Mouse (Mus musculus) limb, embryonic 15.5 days (tissue): ENCODE data around the gene Hist1h4c. TPM values are rescaled to one million over a fixed set of nuclear protein-coding genes. Genes with fewer than 3 reads are reported as not detected.

Source experiments
- ATAC-seq: fragments of 200-750 bp; cut with Nextera tagmentation; 2 replicates; pipeline ENCODE4 v1.8.0; 2017; ENCODE audit warnings: low read depth, moderate TSS enrichment; ENCODE audit not compliant: insufficient number of reproducible peaks, low FRiP score, low TSS enrichment
- H3K27ac ChIP-seq: fragments of 300-500 bp; sonication (generic); 2 replicates; pipeline ENCODE4 v1.5.1; 2015; ENCODE audit warnings: moderate library complexity, mild to moderate bottlenecking, inconsistent platforms
- H3K27me3 ChIP-seq: fragments of 300-500 bp; sonication (generic); 2 replicates; pipeline ENCODE4 v1.6.1; 2015; ENCODE audit warnings: inconsistent platforms
- H3K36me3 ChIP-seq: fragments of 300-500 bp; sonication (generic); 2 replicates; pipeline ENCODE4 v1.6.1; 2015; ENCODE audit warnings: inconsistent platforms
- H3K4me1 ChIP-seq: fragments of 300-500 bp; sonication (generic); 2 replicates; pipeline ENCODE4 v1.6.1; 2015; ENCODE audit warnings: inconsistent platforms
- H3K4me2 ChIP-seq: fragments of 300-500 bp; sonication (generic); 2 replicates; pipeline ENCODE4 v1.6.1; 2015; ENCODE audit warnings: mild to moderate bottlenecking, inconsistent platforms
- H3K4me3 ChIP-seq: fragments of 300-500 bp; sonication (generic); 2 replicates; pipeline ENCODE4 v1.5.1; 2015; ENCODE audit warnings: mild to moderate bottlenecking, inconsistent platforms
- H3K9ac ChIP-seq: fragments of 300-500 bp; sonication (generic); 2 replicates; pipeline ENCODE4 v1.6.1; 2015; ENCODE audit warnings: inconsistent platforms
- H3K9me3 ChIP-seq: fragments of 300-500 bp; sonication (generic); 2 replicates; pipeline ENCODE4 v1.6.1; 2016; ENCODE audit warnings: inconsistent platforms
- WGBS: fragments of 180-500 bp; shearing (Covaris S2); methylation state at CpG from one replicate; pipeline ENCODE4 v1.1.7; 2015; 5-methylcytosine and 5-hydroxymethylcytosine counted together
- polyA plus RNA-seq: library from polyadenylated mRNA; unstranded; fragments of >200 nt; fragmentation: Nextera tagmentation; extraction: Ambion mirVana; gene quantifications from 2 replicates; pipeline ENCODE4 v1.2.1, GENCODE M21; 2015

The Hist1h4c gene
- polyA plus RNA-seq, 1 experiment from 2014 or later, result 4.0 TPM

DNA sequence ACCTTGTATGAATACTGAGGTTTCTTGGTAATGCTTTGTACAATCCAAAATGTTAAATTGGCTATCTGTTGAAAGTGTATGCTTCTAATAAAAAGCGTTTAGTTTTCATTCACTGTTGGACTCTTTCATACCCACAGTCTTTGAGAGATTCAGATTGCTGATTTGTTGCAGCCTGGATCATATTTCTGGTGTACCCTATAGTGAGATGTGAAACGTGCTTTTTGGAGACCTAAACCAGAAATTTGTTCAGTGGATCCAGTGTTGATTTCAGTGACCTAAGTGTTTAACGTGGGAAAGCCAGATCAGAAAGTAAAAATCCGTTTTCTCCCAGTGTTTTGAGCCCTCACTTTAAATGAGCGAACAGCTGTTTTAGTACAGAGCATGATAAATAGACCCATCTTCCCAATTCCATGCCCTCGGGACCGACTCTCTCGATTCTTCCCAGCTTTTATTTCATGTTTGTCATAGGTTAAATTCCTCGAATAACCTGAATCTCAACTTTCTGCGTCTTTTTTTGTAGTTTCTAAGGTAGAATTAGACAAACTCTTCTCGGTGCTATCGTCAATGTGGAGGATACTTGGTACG lies 42.1 kb upstream of the Hist1h4c start:
- 23% methylated on average over 13 of the region's 13 CpGs for WGBS
- ATAC-seq, result no peak
- Histone ChIP-seq H3K9ac (peak overlapping the region; percentile 61), H3K4me3 (peak overlapping the region; percentile 57), H3K9me3 (no peaks in the 10 kb centered on the region), H3K27me3 (no peaks in the 10 kb centered on the region), H3K4me1 (peaks cover 11% of the 10 kb centered on the region; the same call in 1 of the 2 replicates), H3K36me3 (no peaks in the 10 kb centered on the region), H3K4me2 (peak overlapping the region; percentile 93), H3K27ac (peak overlapping the region; percentile 98)

DNA sequence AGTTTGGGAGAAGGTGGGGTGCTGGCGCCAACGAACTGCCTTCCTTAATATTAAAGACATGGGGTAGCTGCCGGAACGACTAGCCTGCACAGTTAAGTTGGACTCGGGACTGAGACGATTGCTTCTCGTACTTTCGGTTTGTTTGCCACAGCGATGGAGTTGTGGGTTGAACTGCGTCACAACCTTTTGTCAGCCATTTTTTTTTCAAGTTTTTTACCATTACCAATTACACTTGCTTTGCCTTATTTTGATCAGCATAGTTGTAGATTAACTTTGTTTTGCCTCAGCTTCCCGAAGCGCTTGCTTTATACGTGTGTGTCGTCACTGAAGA lies 41.6 kb upstream of the Hist1h4c start:
- peak overlapping the region; percentile 93 for H3K4me2 ChIP-seq
- H3K9ac ChIP-seq, result peak overlapping the region; percentile 61
- H3K4me3 ChIP-seq, result peak overlapping the region; percentile 57
- WGBS, result under 1% methylated on average over 14 of the region's 14 CpGs
- peaks cover 11% of the 10 kb centered on the region; the same call in 1 of the 2 replicates for H3K4me1 ChIP-seq
- ATAC-seq, result peak; percentile 26
- no peaks in the 10 kb centered on the region for H3K9me3 ChIP-seq
- no peaks in the 10 kb centered on the region for H3K36me3 ChIP-seq
- peak overlapping the region; percentile 98 for H3K27ac ChIP-seq
- H3K27me3 ChIP-seq, result no peaks in the 10 kb centered on the region

DNA sequence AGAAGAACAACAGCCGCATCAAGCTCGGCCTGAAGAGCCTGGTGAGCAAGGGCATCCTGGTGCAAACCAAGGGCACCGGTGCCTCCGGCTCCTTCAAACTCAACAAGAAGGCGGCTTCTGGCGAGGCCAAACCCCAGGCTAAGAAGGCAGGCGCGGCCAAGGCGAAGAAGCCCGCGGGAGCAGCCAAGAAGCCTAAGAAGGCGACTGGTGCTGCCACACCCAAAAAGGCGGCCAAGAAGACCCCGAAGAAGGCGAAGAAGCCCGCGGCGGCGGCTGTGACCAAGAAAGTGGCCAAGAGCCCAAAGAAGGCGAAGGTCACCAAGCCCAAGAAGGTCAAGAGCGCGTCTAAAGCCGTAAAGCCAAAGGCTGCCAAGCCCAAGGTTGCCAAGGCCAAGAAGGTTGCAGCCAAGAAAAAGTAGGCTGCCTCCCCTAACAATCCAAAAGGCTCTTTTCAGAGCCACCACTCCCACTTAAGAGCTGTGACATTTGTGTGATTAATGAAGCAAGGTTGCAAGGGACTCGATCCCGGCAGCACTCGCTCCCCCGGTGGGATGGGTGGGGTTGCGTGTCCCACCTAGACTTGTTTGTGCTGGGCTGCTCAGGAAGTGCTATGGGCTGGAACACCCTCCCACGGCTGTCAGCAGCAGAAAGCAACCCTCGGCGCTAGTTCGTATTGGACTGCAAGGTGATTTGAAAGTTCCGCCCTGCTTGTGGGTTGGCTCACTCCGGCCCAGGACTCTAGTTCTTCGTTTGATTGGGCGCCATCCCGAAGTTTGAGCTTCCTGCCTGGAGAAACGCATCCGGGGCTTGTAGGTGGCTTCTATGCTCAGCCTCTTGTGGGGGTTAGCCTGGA lies 41.0 kb upstream of the Hist1h4c start:
- Histone ChIP-seq H3K4me2 (peak overlapping the region; percentile 93), H3K9ac (peak overlapping the region; percentile 61), H3K27ac (peak overlapping the region; percentile 98), H3K9me3 (no peaks in the 10 kb centered on the region), H3K27me3 (no peaks in the 10 kb centered on the region), H3K4me3 (peak overlapping the region; percentile 57), H3K36me3 (no peaks in the 10 kb centered on the region), H3K4me1 (peaks cover 11% of the 10 kb centered on the region; the same call in 1 of the 2 replicates)
- WGBS, result under 1% methylated on average over 39 of the region's 39 CpGs
- ATAC-seq, result peak; percentile 94

DNA sequence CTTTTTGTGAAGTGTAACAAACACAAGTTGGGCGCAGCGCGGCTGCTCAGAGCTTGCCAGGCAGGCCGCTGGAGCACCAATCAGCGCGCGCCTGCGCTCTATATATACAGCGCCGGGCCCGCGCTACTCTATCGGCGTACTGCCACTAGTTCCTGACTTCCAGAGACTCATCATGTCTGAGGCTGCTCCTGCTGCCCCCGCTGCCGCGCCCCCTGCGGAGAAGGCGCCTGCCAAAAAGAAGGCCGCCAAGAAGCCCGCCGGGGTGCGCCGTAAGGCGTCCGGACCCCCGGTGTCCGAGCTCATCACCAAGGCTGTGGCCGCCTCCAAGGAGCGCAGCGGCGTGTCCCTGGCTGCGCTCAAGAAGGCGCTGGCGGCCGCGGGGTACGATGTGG lies 40.4 kb upstream of the Hist1h4c start, which contains the start of gene Hist1h1c:
Gene Hist1h1c, plus strand, starts transcription at position 132 of the 392 bp plus-strand sequence.
- H3K4me2 ChIP-seq, result peak within 1 kb of the TSS; percentile 93
- peak within 1 kb of the TSS; percentile 57 for H3K4me3 ChIP-seq
- whole genome bisulfite sequencing, result under 1% methylated on average over 38 of the region's 38 CpGs
- H3K27ac ChIP-seq, result peak within 1 kb of the TSS; percentile 98
- H3K9me3 ChIP-seq, result no peaks in the 10 kb centered on the region
- peak; percentile 92 for ATAC-seq
- no peaks in the 10 kb centered on the region for H3K36me3 ChIP-seq
- peaks cover 11% of the 10 kb centered on the region; the same call in 1 of the 2 replicates for H3K4me1 ChIP-seq
- no peaks in the 10 kb centered on the region for H3K27me3 ChIP-seq
- H3K9ac ChIP-seq, result peak within 1 kb of the TSS; percentile 61

DNA sequence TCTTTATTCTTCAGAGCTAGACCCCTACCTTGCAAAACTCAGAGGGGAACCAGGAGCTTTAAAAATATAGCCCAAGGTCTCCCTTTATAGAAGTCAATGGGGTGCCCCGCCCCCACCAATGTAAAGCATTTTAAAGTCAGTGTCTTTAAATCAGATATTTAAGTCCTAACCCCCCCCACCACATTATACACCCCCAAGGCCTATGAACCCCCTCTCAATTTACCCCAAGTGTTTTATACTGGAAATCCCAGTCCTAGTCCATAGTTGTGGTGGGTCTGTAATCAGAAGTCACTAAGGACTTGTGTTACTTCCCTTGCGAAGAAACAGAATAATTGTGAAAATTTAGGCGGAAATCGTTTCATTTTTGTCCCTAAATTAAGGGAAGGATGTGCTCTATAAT lies 39.8 kb upstream of the Hist1h4c start:
- Histone ChIP-seq H3K9me3 (no peaks in the 10 kb centered on the region), H3K27me3 (no peaks in the 10 kb centered on the region), H3K27ac (peak overlapping the region; percentile 98), H3K4me2 (peak overlapping the region; percentile 93), H3K4me3 (peak overlapping the region; percentile 57), H3K9ac (no peak overlapping the region), H3K4me1 (peaks cover 11% of the 10 kb centered on the region; the same call in 1 of the 2 replicates), H3K36me3 (no peaks in the 10 kb centered on the region)
- no peak for ATAC-seq
- 26% methylated on average over 4 of the region's 4 CpGs for WGBS

DNA sequence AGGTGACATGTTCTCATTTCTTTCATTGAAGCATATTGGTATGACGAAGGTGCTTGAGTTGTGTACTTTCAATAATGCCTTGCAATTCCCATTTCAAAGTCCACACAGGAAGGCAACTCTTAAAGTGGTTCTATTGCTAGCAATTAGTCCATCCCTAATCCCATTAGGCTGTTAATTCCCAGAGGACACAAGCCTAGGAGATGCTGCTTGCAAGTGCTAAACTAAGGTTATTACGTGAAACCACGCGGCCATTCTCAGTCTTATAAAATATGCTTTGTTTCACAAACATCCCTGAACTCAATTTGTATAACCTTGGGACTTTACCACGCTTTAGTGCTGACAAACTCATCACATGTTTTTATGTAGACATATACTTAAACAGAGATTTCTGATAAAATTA lies 38.8 kb upstream of the Hist1h4c start:
- peaks cover 11% of the 10 kb centered on the region; the same call in 1 of the 2 replicates for H3K4me1 ChIP-seq
- H3K27ac ChIP-seq, result no peak overlapping the region
- no peaks in the 10 kb centered on the region for H3K27me3 ChIP-seq
- H3K4me3 ChIP-seq, result no peak overlapping the region
- H3K9ac ChIP-seq, result no peak overlapping the region
- no peak overlapping the region for H3K4me2 ChIP-seq
- no peaks in the 10 kb centered on the region for H3K9me3 ChIP-seq
- no peaks in the 10 kb centered on the region for H3K36me3 ChIP-seq
- no peak for ATAC-seq
- WGBS, result 85% methylated on average over 5 of the region's 5 CpGs

DNA sequence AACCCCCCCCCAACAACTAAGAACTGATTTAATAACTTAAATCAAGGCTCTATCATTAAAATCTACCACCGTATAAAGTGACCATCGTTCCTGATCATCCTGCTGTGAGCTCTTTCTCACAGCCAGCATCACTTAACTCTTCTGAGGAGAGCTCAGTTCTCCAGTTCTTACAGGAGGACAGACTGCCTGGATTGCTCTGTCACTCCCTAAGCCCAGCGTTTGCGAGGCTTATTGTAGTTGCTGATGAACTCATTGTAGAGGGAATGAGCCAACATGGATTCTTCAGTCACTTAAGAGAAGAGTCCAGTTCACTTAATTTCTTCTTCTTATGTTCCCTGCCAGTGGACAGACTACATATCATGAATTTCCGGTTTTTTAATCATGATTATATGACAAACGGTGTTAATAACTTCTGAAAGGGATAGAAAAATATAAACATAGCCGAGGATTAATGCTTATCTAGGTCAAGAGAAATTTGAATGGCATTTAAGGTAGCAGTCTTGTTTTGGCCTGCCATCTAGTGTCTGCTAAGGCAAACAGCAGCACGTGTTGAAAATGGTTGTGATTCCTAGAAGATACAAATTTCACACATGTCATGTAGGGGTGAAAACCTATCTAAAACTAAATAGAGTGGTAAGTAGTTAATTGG lies 34.0 kb upstream of the Hist1h4c start:
- no peaks in the 10 kb centered on the region for H3K9me3 ChIP-seq
- WGBS, result 26% methylated on average over 8 of the region's 8 CpGs
- ATAC-seq, result no peak
- no peaks in the 10 kb centered on the region for H3K36me3 ChIP-seq
- no peak overlapping the region for H3K9ac ChIP-seq
- no peaks in the 10 kb centered on the region for H3K27me3 ChIP-seq
- H3K4me2 ChIP-seq, result no peak overlapping the region
- H3K4me1 ChIP-seq, result no peaks in the 10 kb centered on the region
- no peak overlapping the region for H3K4me3 ChIP-seq
- H3K27ac ChIP-seq, result no peak overlapping the region

DNA sequence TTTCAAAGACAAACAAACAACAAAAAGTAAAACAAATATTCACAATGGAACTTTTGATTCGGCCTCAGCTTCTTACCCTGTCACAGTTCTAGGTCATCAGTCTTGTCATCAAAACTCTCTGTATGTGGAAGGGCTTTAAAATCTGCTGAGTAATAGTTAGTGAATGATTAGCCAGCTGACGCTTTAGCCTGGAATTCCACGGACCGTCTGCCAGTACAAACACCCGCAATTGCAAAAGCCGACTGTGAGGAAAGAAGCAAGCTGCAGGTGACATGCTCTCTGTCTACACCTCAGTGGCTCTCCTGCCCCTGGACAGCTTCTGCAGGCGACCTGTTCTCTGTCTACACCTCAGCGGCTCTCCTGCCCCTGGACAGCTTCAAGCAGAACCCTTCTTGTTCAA lies 32.2 kb upstream of the Hist1h4c start:
- H3K36me3 ChIP-seq, result no peaks in the 10 kb centered on the region
- no peak overlapping the region for H3K27ac ChIP-seq
- ATAC-seq, result no peak
- no peak overlapping the region for H3K4me3 ChIP-seq
- no peaks in the 10 kb centered on the region for H3K4me1 ChIP-seq
- no peak overlapping the region for H3K4me2 ChIP-seq
- 39% methylated on average over 8 of the region's 8 CpGs for WGBS
- no peaks in the 10 kb centered on the region for H3K27me3 ChIP-seq
- H3K9me3 ChIP-seq, result no peaks in the 10 kb centered on the region
- no peak overlapping the region for H3K9ac ChIP-seq

DNA sequence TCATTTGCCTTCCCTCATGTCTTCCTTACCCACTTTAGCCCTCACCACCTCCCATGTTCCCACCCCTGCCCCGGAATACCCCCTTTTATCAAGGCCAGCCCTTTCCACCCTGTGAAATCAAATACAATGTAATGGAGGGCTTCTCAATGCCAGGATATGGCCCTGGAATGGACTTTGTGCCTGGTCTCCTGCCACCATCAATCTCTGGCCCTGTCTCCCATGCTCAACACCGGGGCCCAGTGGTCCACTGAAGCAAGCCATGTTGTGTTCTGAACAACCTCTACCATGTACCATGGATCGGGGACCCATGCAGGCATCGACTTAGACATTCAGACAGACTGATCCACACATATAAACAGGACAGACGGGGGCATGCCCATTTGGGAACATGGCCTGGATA lies 31.5 kb upstream of the Hist1h4c start:
- 94% methylated on average over 5 of the region's 5 CpGs for WGBS
- Histone ChIP-seq H3K27me3 (no peaks in the 10 kb centered on the region), H3K4me3 (no peak overlapping the region), H3K4me2 (no peak overlapping the region), H3K36me3 (no peaks in the 10 kb centered on the region), H3K27ac (no peak overlapping the region), H3K9ac (no peak overlapping the region), H3K4me1 (no peaks in the 10 kb centered on the region), H3K9me3 (no peaks in the 10 kb centered on the region)
- no peak for ATAC-seq

DNA sequence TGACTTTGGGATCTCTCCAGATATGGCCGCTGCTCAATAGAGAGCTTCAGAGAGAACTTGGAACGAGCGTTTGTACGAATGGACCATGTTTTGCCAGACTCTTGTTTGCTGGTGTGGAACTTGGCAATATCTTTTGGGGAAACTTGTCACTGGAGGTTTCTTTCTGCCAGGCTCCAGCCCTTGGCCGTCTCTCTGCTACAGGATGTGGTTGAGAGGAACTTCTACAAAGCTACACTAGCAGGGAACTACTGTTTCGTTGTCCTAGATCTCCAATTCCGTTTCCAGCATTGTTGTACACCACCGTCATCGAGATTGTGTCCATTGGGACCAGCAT lies 30.9 kb upstream of the Hist1h4c start:
- ATAC-seq, result no peak
- no peaks in the 10 kb centered on the region for H3K36me3 ChIP-seq
- H3K9me3 ChIP-seq, result no peaks in the 10 kb centered on the region
- no peak overlapping the region for H3K4me2 ChIP-seq
- no peak overlapping the region for H3K4me3 ChIP-seq
- H3K27me3 ChIP-seq, result no peaks in the 10 kb centered on the region
- 87% methylated on average over 9 of the region's 9 CpGs for WGBS
- no peaks in the 10 kb centered on the region for H3K4me1 ChIP-seq
- H3K27ac ChIP-seq, result no peak overlapping the region
- no peak overlapping the region for H3K9ac ChIP-seq

DNA sequence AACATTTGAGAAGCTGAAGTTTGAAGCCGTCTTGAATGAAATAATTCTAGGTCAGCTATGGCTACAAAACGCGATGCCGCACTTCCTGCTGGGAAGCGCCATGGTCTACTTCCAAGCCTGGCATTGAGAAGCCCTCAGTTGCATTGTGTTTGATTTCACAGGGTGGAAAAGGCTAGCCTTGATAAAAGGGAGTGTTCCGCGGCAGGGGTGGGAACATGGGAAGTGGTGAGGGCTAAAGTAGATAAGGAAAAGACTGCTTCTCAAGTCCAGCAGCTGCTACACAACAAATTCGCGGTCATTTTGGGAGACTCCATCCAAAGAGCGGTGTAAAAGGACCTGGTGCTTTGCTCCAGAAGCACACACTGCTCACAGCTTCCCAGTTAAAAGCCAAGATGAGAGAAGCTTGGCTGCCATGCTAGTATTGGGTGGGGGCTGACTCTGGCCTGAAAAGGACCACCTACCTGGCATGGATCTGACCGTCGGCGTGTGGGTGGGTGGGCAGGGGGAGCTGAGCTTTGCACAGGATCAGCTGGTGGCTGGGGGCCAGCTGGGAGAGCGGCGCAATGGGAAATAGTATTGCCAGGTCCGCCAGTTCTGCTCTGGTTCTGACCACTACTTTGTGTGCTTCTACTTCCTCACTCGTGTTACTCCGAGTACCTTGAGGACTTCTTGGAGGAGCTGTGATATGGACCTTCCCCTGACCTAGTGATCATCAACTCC lies 30.4 kb upstream of the Hist1h4c start:
- Histone ChIP-seq H3K9me3 (no peaks in the 10 kb centered on the region), H3K4me1 (no peaks in the 10 kb centered on the region), H3K36me3 (no peaks in the 10 kb centered on the region), H3K9ac (no peak overlapping the region), H3K4me2 (no peak overlapping the region), H3K27ac (no peak overlapping the region), H3K4me3 (no peak overlapping the region), H3K27me3 (no peaks in the 10 kb centered on the region)
- WGBS, result 89% methylated on average over 18 of the region's 18 CpGs
- ATAC-seq, result no peak
